Mouse (Mus musculus) spleen, postnatal 4 days (tissue): ENCODE results near the gene Ranbp9.
A peak's percentile ranks its signal among the peaks of the same experiment; 100 is the strongest.

ENCODE experiments used
- DNase-seq, 2 experiments: peaks; one replicate each; pipeline ENCODE4 v3.0.0; 2022; ENCODE audit warnings: low spot score in 2 of 2

Gene Ranbp9

DNA sequence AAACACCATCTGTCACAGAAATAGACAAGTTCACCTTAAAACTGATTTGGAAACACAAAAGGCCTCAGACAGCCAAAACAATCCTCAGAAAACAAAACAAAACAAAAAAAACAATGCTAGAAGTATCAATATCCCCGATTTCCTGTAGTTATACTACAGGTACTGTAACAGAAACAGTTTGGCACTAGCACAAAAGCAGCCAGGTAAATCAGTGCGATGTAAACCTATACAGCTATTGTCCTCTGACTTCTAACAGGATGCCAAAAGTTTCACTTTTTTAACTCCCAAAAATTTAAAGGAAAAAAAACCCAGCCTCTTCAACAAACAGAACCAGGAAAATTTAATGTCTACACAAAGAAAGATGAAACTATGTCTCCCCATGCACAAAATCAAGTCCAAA is 28.9 kb downstream of the Ranbp9 start:
- DNase-seq, result no peak

DNA sequence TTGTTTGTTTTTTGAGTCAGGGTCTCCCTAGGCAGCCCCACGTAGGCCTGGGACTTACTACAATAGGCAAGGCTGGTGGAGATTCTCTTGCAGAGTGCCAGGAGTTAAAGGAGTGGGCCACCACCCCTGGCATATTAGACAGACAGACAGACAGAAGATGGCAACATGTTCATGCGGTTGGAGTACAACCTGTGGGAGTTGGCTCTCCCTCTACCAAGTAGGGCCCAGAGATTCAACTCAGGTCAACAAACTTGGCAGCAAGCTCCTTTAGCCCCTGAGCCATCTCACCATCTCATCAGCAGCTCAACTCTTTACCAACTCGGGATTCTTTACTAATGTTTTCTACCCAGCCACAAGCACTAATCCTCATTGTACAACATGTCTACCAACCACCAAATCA is 30.4 kb downstream of the Ranbp9 start:
- DNase-seq, result no peak

DNA sequence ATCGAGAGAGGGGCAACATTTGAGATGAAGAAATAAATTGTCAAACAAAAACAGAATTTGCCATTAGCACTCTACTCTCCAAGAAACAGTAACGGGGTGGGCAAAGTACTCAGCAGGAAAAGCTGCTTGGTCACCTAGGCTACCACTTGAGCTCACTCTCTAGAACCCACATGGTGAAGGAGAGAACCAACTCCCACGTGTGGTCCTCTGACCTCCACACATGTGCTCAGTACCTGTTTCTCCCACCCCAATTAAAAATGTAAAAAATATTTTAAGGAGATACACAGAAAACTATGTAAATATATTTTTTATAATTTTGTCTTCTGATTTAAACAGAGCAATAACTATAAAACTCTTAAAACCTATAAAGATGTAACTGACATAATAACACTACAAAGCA is 33.4 kb downstream of the Ranbp9 start:
- no peak for DNase-seq

DNA sequence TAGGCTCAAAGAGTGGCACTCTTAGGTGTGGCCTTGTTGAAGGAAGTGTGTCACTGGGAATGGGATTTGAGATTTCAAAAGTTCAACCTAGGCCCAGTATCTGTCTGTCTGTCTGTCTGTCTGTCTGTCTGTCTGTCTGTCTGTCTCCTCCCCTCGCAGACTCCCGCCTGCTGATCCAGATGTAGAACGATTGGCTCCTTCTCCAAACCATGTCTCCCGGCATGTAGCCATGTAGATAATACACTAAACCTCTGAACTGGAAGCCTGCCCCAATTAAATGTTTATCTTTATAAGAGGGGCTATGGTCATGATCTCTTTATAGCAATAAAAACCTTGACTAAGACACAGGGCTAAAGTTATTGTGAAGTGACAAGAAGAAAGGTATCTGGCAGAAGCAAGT is 35.3 kb downstream of the Ranbp9 start:
- DNase-seq, result no peak

DNA sequence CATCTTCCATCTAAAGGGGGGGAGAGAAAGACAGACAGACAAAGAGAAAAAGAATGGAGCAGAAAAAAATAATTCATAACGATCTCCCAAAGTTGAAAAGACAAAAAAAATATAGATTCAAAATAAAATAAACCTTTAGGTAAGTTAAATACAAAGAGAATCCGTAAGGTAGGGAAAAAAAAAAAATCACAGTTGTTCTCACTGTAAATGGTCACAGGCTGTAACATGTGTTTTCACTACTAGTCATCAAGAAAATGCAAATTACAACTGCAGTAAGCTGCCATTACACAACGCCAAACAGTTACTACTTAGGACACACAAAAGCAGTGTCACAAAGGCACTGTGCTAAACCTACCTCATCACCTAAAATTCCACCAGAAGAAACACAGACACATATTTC is 36.4 kb downstream of the Ranbp9 start:
- no peak for DNase-seq

DNA sequence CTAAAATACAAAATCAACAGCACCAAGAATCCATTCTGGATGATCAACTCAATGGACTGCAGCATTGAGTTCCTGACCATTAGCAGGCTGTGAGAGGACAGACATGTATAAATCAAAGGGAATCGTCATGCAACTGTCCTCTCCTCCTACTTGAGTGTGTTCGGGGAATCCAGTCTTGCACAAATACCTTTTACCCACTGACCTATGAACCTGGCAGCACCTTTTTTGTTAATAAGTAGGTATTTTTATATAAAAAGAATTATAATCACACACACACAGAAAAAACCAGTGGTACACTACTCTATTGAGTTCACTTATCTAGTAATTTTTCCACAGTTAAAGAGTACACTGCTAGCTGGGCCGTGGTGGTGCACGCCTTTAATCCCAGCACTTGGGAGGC is 37.4 kb downstream of the Ranbp9 start:
- DNase-seq, result no peak

DNA sequence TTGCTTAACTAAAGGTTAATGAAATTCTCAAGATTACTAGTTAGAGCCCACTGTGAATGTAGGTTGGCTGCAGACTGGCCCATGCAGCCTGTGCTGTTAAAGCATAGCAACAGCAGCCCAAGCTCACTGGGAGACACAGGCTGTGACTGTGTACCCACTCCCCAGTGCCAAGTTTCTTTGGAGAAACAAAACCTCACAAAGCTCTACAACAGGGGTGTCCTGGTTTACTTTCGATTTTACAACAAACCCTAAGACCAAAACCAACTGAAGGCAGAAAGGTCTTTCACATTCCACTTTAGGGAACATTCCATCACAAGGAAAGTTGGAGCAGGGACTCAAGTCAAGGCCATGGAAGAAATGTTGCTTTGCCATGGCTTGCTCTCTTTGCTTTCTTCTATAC is 38.5 kb downstream of the Ranbp9 start:
- no peak for DNase-seq

DNA sequence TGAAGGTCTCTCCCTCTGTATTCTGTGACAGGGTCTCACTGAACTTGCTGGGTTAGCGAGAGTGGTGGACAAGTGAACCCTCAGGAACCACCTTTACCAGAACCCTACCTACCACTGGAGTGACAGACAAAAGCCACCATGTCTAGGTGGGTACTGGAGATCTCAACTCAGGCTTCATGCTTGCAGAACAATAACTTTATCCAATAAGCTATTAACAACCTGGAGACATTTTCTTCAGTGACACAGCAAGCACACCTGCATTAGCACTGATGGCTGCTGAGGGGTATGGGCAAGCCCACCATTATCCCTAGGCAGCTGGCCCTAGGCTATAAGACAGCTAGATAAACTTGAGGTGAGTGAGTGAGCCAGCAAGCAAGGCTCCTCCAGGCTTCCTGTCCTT is 40.7 kb downstream of the Ranbp9 start:
- DNase-seq, result no peak

DNA sequence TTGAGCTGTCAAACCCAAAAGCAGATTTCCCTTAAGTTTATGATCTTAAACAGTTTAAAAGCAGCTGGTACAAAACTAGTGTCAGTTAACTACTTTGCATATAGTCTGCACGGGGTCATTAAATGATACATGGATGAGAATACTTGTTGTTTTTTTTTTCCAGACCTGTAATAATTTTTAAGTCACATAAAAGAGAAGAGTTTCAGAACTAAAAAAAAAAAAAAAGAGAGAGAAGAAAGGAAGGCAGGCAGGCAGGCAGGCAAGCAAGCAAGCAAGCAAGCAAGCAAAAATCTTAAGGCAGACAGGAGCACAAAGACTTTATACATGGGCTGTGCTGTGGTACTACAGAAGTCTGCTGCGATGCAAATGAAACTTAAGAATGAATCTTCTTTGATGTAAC is 47.7 kb downstream of the Ranbp9 start:
- DNase-seq, result no peak

DNA sequence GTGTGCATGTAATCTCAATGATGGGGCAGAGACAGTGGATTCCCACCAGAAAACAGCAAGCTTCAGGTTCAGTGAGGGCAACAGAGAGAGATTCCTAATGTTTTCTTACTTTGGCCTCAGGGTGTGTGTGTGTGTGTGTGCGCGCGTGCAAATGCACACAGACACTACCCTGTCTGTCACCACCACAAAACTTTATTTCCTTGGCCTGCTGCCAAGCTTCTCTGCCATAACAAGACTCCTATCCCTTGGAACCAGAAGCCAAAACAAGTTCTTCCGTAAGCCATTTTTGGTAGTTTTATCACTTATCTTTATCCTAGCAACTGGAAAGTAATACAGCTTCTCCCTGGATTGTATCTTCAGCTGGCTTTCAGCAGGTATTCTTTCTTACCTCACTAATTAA is 52.6 kb downstream of the Ranbp9 start:
- no peak for DNase-seq

DNA sequence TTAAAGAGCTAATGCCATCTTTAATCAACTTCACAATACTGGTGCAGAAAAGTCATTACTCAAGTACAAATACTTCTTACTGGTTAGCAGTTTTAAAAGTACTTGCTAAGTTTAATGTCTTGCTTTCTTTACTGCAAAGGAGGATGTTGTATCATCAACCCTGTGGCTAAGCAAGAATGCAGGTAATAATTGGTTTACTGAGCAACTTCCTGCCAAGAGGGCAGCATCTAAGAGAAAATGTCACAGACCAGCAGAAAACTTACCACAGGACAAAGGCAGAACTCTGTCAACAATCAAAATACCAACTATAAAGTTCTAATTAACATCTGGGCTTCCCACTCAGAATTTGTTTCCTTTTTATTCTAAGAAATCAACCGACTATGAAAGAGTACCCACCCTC is 65.8 kb downstream of the Ranbp9 start:
- DNase-seq, result no peak

DNA sequence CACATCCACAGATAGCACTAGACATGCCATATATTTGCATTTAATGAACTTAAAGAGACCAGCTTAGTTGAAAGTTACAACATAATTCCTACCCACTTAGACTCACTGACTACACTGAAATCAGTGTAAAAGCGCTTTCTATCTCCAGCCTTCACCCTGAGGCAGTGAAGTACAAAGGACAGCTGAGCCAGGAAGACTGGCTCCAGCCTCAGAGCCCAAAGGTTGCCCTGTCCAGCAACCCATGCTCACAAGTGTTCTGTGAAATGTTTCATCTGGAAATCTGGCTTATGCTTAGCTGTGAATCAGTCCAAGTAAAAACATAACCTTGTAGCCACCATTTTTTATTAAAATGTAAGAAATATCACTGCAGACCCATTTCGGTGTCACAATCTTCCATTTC is 67.5 kb downstream of the Ranbp9 start:
- DNase-seq, result no peak

DNA sequence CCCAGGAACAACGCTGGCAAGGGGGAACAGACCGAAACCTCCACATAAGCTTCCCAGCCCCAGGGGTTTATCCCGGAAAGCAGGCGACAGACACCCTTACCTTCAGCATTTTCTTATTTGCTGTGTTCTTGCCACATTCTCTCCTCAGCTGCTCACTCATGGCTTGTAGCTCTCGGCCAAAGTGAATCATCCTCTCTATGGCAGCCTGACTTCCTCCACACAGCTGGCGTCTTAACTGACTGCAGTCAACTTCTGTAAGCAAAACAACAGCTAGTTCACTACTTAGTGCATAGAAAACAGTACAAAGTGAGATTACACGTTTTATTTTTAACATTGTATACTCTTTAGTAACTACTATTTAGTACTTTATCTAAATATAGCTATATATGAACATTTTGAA is 68.8 kb downstream of the Ranbp9 start:
- no peak for DNase-seq

DNA sequence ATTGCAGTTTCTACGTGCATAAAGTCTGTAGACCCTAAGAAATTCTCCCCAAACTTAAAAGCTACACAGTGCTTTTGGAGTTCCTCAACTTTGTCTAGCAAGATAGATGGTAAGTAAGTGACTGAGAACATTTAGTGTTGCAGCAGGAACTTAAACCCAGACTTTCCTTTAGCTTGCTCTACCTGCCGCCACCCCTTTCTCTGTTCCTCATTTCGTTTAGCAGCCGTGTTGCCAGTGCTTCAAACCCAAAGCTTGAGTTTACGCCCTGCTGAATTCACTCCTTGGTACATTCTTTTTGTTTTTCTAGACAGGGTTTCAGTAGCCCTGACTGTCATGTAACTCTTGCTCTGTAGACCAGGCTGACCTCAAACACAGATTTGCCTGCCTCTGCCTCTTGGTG is 81.5 kb downstream of the Ranbp9 start:
- peak in 1 of 2 experiments; percentile 32 for DNase-seq

DNA sequence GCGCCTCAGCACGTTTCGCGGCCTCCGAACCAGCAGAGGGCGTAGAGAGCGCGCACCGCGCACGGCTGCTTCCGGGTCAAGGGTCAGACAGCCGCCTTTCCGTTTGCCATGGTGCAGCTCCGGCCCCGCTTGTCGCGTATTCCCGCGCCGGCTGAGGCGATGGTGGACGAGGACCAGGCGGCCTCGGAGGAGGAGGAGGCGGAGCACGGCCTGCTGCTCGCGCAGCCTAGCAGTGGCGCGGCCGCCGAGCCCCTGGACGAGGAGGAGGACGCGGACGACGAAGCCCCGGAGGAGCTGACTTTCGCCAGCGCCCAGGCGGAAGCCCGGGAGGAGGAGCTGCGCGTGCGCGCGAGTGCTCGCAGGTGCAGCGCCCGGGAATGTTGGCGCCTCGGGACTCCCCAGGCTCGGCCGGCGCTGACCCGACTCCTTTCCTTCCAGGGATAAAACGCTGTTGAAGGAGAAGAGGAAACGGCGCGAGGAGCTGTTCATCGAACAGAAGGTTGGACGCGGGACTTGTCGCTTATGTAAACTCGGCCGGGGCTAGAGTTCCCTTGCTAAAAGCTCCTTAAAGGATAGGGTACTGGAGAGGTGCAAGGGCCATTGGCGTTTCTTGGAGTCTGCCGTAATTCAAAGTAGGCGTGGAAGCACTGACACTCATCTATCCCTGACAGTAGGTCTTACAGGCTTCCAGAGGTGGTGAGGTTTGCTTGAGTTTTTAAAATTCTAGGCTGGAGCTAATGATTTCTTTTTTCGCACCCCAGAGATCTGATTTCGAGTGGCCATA is 82.6 kb downstream of the Ranbp9 start, which contains the start of gene Nol7:
Gene Nol7 (plus strand): TSS at position 94 of the 784 bp plus-strand sequence.
- peak; percentile 94 to 98 for DNase-seq

DNA sequence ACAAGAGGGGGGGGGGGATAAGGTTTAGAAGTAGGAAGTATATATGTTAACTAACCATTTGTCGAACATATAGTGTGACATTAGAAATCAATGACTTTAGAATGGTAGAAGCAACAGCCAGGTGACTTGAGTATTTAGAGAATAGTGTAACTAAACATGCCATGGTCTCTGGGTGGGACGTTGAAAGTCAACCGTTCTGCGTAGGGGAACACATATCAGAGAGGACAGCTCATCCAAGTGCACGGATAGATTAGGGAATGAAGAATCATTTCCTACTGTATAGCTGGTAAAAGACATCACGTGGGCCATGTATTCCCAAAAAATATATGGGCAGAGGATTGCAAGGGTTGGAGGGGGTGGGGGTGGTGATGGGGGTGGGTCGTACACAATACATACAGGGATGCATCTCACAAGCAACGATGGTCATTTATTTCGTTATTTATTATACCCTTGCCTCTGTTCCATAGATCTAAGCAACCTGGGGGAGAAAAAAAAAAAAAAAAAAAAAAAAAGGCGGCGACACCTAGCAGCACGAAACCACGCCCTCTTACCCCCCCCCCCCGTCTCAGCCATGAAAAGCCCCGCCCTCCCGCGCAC is 83.3 kb downstream of the Ranbp9 start:
- no peak for DNase-seq

DNA sequence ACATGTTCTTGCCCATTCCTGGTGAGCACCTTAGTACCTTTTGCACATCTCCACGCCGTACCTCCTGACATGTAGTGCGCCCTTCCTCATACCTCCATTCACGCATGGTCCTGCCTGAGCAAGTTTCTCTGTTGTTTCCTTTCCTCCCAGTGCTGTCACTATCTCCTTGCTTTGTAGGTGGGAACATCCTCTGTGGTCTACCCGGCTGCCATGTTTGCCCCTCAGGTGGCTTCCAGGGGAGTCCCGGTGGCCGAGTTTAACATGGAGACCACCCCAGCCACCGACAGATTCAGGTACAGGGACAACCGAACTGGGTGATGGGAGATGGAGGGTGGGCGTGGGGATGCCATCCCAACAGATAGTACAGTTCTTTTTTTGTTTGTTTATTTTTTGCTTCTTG is 95.8 kb downstream of the Ranbp9 start:
- DNase-seq, result peak in 1 of 2 experiments; percentile 57

DNA sequence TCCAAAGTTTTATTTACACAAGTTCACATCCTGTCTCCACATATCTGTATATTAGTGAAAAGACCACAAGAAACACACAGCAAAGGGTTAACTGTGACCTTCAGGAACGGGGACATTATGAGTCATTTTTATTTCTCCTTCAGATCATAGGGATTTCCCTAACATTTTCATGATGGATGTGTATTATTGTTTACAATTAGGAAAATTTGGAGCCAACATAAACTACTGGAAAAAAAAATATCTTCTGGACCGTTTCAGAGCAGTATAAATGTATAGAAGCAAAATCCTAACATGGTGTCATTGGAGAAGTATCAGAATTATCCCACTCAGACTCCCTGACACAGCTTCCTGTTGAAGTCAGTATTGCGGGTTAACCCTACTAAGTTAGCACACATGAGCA is 101.1 kb downstream of the Ranbp9 start:
- DNase-seq, result no peak

DNA sequence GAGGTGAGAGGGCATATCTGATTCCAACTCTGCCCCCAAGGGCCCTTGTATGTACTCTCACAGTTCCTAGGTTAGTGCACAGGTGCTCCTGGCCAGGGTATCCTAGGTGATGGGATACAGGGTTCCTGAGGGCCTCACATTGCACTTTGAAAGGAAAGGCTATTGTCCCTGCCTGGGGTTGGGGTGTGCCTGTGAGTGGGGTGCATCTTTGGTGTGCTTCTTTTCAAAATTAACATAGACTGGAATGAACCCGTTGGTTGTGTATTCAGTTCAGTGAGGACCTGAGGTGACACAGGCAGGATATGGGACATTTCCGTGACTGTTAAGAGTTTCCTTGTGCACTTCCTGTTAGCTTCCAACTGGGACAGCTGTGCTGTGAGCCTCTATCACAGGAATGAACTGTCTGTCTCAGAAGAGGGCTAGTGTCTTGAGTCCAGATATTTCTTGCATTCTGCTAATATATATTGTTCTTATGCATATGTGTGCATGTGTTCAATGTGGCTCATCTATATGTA is 106.1 kb downstream of the Ranbp9 start:
- DNase-seq, result no peak

DNA sequence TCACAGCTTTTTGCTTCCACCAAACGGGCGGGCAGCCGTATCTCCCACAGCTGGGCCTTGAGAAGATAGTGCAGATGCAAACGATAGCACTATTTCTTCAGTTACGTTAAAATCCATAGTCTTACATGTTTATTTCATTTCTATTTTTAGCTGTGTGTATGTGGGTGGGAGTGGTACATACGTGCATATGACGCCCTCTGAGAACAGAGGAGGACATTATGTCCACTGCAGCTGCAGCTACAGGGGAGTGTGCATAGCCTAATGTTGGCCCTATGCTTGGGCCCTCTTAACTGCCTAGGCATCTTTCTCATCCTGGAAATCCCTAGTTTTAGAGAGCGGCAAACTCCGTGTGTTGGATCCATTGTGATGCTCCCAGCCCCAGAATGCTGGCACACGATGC is 106.9 kb downstream of the Ranbp9 start:
- no peak for DNase-seq

DNA sequence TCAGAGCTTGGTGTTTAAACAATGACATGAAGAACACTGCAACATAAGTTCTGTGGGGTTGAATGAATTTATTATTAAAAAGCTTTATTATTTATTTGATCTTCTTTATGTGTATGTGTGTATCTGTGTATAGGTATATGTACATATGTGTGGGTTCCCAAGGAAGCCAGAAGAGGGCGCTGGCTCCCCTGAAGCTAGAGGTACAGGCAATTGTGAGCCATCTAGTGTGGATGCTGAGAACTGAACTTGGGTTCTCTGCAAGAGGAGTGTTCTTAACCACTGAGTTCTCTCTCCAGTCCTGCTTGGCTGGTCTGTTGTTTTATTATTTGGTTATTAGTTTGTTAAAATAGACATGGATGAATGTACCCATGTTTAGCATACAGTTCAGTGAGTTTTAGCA is 108.2 kb downstream of the Ranbp9 start:
- DNase-seq, result no peak

DNA sequence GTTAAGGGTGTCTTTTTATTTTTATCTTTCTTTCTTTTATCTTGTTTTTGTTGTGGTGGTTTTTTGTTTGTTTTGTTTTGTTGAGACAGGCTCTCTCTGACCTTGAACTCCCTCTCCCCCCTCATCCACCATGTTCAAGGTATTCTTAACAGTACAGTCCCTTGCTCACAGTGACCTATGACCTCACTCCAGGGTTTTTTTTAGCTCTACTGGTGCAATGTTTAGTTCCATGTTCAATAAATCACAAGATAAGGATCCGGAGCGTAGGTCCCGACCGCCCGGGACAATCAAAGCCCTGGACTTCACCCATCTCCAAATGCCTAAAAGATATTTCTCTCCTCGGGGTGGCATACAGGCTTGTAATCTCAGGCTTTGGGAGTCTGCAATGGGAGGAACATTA is 111.0 kb downstream of the Ranbp9 start:
- DNase-seq, result no peak

DNA sequence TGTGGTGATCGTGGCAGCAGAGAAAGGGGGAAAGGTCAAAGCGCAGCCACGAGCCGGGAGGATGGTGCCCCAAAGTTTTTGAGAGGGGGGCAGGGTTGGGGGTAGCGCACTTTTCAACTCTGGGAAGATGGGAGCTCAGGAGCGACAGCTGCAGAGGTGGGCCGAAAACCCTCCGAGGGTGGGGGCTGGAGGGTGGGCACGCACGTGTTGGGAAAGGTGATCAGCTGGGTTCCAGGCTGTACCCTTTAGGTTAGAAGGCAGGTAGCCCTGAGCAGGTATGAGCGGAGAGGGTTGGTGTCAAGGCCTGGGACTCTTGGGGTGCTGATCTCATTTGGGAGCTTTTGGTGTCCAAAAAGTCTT is 115.3 kb downstream of the Ranbp9 start:
- no peak for DNase-seq
